Mouse (Mus musculus) heart, embryonic 14.5 days (tissue): ENCODE data around the gene Ank3. TPM values are rescaled to one million over a fixed set of nuclear protein-coding genes. Genes with fewer than 3 reads are reported as not detected.

Source experiments
- ATAC-seq: fragments of 200-750 bp; cut with Nextera tagmentation; 2 replicates; pipeline ENCODE4 v1.8.0; 2017; ENCODE audit warnings: low read depth, moderate TSS enrichment; ENCODE audit not compliant: insufficient number of reproducible peaks, insufficient read depth, low FRiP score
- H3K27ac ChIP-seq, 2 experiments: fragments of 200-500 bp in 1 of 2; fragments of 300-500 bp in 1 of 2; sonication (generic) in 1 of 2; replicated peaks in 1 of 2; 2 replicates each; pipeline ENCODE4 v1.5.1; 2012 to 2014; ENCODE audit warnings: low read depth in 2 of 2, low read length in 2 of 2, control low read depth in 1 of 2, mild to moderate bottlenecking in 1 of 2, mixed read lengths in 1 of 2; ENCODE audit not compliant: control insufficient read depth in 1 of 2, insufficient read depth in 1 of 2
- H3K27me3 ChIP-seq: fragments of 300-500 bp; sonication (generic); 2 replicates; pipeline ENCODE4 v1.6.1; 2014; ENCODE audit warnings: mild to moderate bottlenecking, low read length, control low read depth; ENCODE audit not compliant: control insufficient read depth, insufficient read depth
- H3K36me3 ChIP-seq: fragments of 300-500 bp; sonication (generic); 2 replicates; pipeline ENCODE4 v1.6.1; 2014; ENCODE audit warnings: mild to moderate bottlenecking, control low read depth, low read length, mixed read lengths; ENCODE audit not compliant: control insufficient read depth, insufficient read depth
- H3K4me1 ChIP-seq, 2 experiments: fragments of 200-500 bp in 1 of 2; fragments of 300-500 bp in 1 of 2; sonication (generic) in 1 of 2; 2 replicates each; pipeline ENCODE4 v1.6.1; 2012 to 2014; ENCODE audit warnings: low read length in 2 of 2, control low read depth in 1 of 2, mixed read lengths in 1 of 2; ENCODE audit not compliant: control insufficient read depth in 2 of 2, insufficient read depth in 2 of 2
- H3K4me2 ChIP-seq: fragments of 300-500 bp; sonication (generic); 2 replicates; pipeline ENCODE4 v1.6.1; 2014; ENCODE audit warnings: mild to moderate bottlenecking, low read length
- H3K4me3 ChIP-seq, 2 experiments: fragments of 200-500 bp in 1 of 2; fragments of 300-500 bp in 1 of 2; sonication (generic) in 1 of 2; 2 replicates each; pipeline ENCODE4 v1.5.1; 2012 to 2014; ENCODE audit warnings: low read length in 2 of 2, mild to moderate bottlenecking in 2 of 2, control low read depth in 1 of 2, low read depth in 1 of 2, moderate library complexity in 1 of 2; ENCODE audit not compliant: control insufficient read depth in 1 of 2, insufficient read depth in 1 of 2
- H3K9ac ChIP-seq: fragments of 300-500 bp; sonication (generic); 2 replicates; pipeline ENCODE4 v1.6.1; 2014; ENCODE audit warnings: mild to moderate bottlenecking, low read length
- H3K9me3 ChIP-seq: fragments of 300-500 bp; sonication (generic); 2 replicates; pipeline ENCODE4 v1.6.1; 2016; ENCODE audit warnings: low read length, control low read depth; ENCODE audit not compliant: control insufficient read depth
- WGBS: fragments of 180-500 bp; shearing (Covaris S2); extraction: QIAGEN DNeasy Blood & Tissue Kit; methylation state at CpG from one replicate; pipeline ENCODE4 v1.1.7; 2014; 5-methylcytosine and 5-hydroxymethylcytosine counted together
- polyA plus RNA-seq: library from polyadenylated mRNA; unstranded; fragments of >200 nt; fragmentation: Nextera tagmentation; extraction: Ambion mirVana; gene quantifications from 2 replicates; pipeline ENCODE4 v1.2.1, GENCODE M21; 2014

Gene Ank3
- polyA plus RNA-seq, 1 experiment from 2014 or later: 43.2 TPM

- Histone ChIP-seq H3K27ac (no peak overlapping the region), H3K4me3 (no peak overlapping the region), H3K4me2 (no peak overlapping the region), H3K36me3 (no peaks in the 10 kb centered on the region), H3K9me3 (no peaks in the 10 kb centered on the region), H3K4me1 (peaks cover 2 to 15% of the 10 kb centered on the region in 2 experiments), H3K27me3 (no peaks in the 10 kb centered on the region), H3K9ac (no peak overlapping the region)
- ATAC-seq: no peak
- 63% methylated on average over 5 of the region's 5 CpGs for WGBS
These were observed 348.2 kb downstream of the Ank3 start for GRCm38 (mm10) chr10:69746730-69747129.

- H3K27ac ChIP-seq: no peak overlapping the region
- no peaks in the 10 kb centered on the region for H3K36me3 ChIP-seq
- H3K27me3 ChIP-seq: no peaks in the 10 kb centered on the region
- no peak overlapping the region for H3K9ac ChIP-seq
- 51% methylated on average over 7 of the region's 7 CpGs for WGBS
- no peak for ATAC-seq
- no peaks in the 10 kb centered on the region for H3K9me3 ChIP-seq
- peaks cover 2 to 7% of the 10 kb centered on the region in 2 experiments for H3K4me1 ChIP-seq
- no peak overlapping the region for H3K4me3 ChIP-seq
- H3K4me2 ChIP-seq: no peak overlapping the region
These were observed 352.8 kb downstream of the Ank3 start for GRCm38 (mm10) chr10:69751416-69751815.

- WGBS: 67% methylated on average over 11 of the region's 11 CpGs
- peaks cover 2 to 11% of the 10 kb centered on the region in 2 experiments for H3K4me1 ChIP-seq
- ATAC-seq: no peak
- H3K27ac ChIP-seq: no peak overlapping the region
- H3K9me3 ChIP-seq: no peaks in the 10 kb centered on the region
- H3K9ac ChIP-seq: no peak overlapping the region
- H3K4me2 ChIP-seq: peak overlapping the region; percentile 27; the same call in 1 of the 2 replicates
- no peaks in the 10 kb centered on the region for H3K36me3 ChIP-seq
- H3K4me3 ChIP-seq: no peak overlapping the region
- no peaks in the 10 kb centered on the region for H3K27me3 ChIP-seq
These were observed 354.9 kb downstream of the Ank3 start for GRCm38 (mm10) chr10:69753464-69753863.

DNA sequence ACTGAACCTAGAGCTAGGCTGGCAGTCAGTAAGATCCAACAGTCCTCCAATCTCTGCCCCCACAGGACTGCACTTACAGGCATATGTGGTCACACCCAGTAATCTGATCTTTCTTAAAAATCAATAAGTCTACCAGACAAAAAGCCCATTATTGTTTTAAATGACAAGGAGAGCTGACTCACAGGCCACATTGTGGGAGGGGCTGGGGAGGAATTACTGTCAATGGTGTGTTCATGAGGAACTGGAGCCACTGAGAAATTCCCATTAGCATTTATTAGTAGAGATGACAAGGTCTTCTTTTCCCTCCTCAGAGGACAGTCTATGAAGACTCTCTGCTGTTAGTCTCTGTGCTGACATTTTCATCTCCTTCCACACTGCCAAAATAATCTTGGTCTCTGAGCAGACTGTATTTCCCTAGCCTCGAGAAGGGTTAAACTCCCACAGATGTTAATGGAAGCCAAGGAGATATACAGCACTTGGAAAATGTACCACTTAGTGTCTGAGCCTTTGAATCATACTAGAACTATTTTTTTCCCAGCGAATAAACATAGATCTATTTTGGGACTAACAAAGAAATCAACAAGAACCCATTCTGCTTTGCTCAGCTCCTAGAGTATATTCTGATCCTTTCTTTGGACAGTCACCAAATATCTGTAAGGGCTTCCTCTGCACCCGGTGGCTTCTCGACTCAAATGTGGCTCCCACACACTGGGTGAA, 358.5 kb downstream of the Ank3 start:
- Histone ChIP-seq H3K9ac (no peak overlapping the region), H3K36me3 (no peaks in the 10 kb centered on the region), H3K27ac (peak overlapping the region in 1 of 2 experiments; percentile 14; a peak in 1 of 4 replicates), H3K9me3 (no peaks in the 10 kb centered on the region), H3K4me1 (peaks cover 0 to 11% of the 10 kb centered on the region in 2 experiments), H3K27me3 (no peaks in the 10 kb centered on the region), H3K4me2 (no peak overlapping the region), H3K4me3 (no peak overlapping the region)
- ATAC-seq: no peak
- 38% methylated on average over 4 of the region's 4 CpGs for WGBS

GRCm38 (mm10) chr10:69762977-69763376, 364.4 kb downstream of the Ank3 start:
- Histone ChIP-seq H3K9me3 (no peaks in the 10 kb centered on the region), H3K27me3 (no peaks in the 10 kb centered on the region), H3K27ac (no peak overlapping the region), H3K4me1 (no peaks in the 10 kb centered on the region), H3K4me3 (no peak overlapping the region), H3K4me2 (no peak overlapping the region), H3K36me3 (no peaks in the 10 kb centered on the region), H3K9ac (no peak overlapping the region)
- WGBS: 81% methylated on average over 7 of the region's 7 CpGs
- no peak for ATAC-seq

DNA sequence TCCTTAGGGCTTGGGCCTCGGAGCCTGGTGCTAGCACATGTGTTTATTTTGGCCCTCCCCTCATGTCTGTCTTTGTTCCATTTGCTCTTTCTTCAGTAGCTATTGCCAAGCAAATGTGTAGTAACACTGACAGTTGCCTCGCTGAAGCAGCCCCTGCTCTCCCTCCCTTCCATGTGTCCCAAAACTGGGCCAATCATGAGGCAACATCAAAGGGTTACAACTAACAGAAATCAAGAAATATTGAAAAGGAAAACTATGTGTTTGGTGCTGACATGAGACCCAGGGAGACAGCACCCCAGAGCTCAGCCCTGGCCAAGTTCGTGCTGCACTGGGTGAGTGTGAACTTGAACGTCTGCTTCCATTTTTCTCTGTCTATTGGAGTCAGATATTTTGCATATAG, 365.8 kb downstream of the Ank3 start:
- Histone ChIP-seq H3K4me3 (no peak overlapping the region), H3K36me3 (no peaks in the 10 kb centered on the region), H3K4me1 (no peaks in the 10 kb centered on the region), H3K9me3 (no peaks in the 10 kb centered on the region), H3K9ac (no peak overlapping the region), H3K27ac (no peak overlapping the region), H3K27me3 (no peaks in the 10 kb centered on the region), H3K4me2 (no peak overlapping the region)
- WGBS: 65% methylated on average over 4 of the region's 4 CpGs
- ATAC-seq: 0 out of 2 replicates have a peak, but pooled peaks have one; percentile 39

DNA sequence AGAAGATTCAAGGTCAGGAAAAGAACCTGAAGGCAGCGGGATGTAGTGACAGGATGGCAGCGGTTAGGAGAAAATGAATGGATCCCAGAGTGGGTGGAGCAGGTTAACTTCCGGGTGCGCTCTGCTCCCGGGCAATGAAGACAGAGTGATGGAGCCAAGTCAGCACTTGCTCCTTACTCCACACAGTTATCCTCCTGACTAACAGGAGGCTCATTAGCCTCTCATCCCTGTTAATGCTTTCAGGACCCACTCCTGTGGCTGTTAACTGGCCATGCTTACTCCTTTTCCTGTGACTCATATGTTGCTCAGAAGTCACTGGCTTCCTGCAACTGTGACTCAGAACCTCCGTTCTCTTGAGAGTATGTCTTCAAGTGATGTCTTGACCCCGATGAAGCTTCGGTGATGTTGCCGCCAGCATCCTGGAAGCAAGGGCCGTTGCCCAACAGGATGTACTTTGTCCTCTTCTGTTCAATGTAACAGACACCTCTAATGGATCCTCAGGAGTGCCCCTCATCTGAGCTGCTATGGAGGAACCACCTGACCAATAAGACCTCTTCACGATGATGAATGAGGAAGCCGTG, 378.6 kb downstream of the Ank3 start:
- ATAC-seq: no peak
- WGBS: 66% methylated on average over 12 of the region's 12 CpGs

More for the DNA sequence above, 378.6 kb downstream of the Ank3 start:
- no peak overlapping the region for H3K27ac ChIP-seq
- no peak overlapping the region for H3K4me2 ChIP-seq
- H3K36me3 ChIP-seq: no peaks in the 10 kb centered on the region
- H3K9me3 ChIP-seq: no peaks in the 10 kb centered on the region
- peaks cover 4% of the 10 kb centered on the region in 2 experiments; a peak in 2 of 4 replicates for H3K4me1 ChIP-seq
- no peak overlapping the region for H3K9ac ChIP-seq
- no peaks in the 10 kb centered on the region for H3K27me3 ChIP-seq
- no peak overlapping the region for H3K4me3 ChIP-seq
